Comparison of ENCODE assay signal across 8 mouse cellular contexts in the genomic region with DNA sequence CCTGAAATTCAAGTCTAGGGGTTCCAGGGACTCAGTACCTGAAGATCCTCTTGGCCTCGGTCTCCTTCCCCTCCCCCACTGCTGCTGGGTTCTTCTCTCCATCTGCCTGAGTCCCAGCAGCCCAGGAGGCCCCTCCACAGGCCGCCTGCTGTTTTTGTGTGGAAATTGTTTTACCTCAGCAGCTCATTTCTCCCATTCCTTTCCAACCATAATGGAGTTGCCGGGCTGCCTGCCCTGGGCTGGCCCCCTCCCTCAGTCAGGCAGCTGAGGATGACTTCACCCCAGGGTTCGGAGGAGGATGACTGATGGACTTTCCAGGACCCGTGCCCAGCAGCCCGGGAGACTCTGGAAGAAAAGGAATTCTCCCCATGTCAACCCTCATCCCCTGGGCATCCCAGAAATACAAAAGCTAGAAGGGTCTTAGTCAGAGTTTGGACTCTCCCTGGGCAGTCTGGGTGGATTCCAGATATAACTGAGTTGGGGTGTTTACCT. TPM values are rescaled to one million over a fixed set of nuclear protein-coding genes. Genes with fewer than 3 reads are reported as not detected.
DNase-seq lines count a peak whose midpoint lies in the region; ATAC-seq and TF ChIP-seq lines count a peak whose summit lies in the region.

No protein-coding gene starts in this region.

- peak; percentile 22; the same call in 1 of the 2 replicates for ATAC-seq in forebrain, embryonic 12.5 days (ENCODE audit: low FRiP score)
- peak; percentile 78 for ATAC-seq in hindbrain, postnatal 0 days

- no peak for TF ChIP-seq CTCF in lung, adult 2 months (IDR thresholded peaks at IDR 0.05; ENCODE audit: insufficient read depth, low read length)
- TF ChIP-seq CTCF in hindbrain, postnatal 0 days (IDR thresholded peaks at IDR 0.05; ENCODE audit: low read depth), result no peak

- H3K9me3 ChIP-seq in forebrain, embryonic 12.5 days, result no peaks in the 10 kb centered on the region
- H3K9me3 ChIP-seq in hindbrain, postnatal 0 days (ENCODE audit: low read length), result no peaks in the 10 kb centered on the region

- H3K4me3 ChIP-seq in lung, adult 2 months (replicated peaks; ENCODE audit: extremely low read depth, low read depth, low read length), result no peak overlapping the region
- H3K4me3 ChIP-seq in forebrain, embryonic 12.5 days (replicated peaks), result no peak overlapping the region
- no peak overlapping the region for H3K4me3 ChIP-seq in hindbrain, postnatal 0 days (ENCODE audit: low read length)
- H3K4me3 ChIP-seq in myocyte, result no peak overlapping the region

- WGBS in lung, adult 2 months, result 21% methylated on average over 6 of the region's 6 CpGs
- 9% methylated on average over 6 of the region's 6 CpGs for WGBS in forebrain, embryonic 12.5 days
- WGBS in hindbrain, postnatal 0 days, result 7% methylated on average over 6 of the region's 6 CpGs

- H3K9ac ChIP-seq in forebrain, embryonic 12.5 days, result 0 out of 2 replicates have a peak overlapping the region, but pooled peaks have one; percentile 2
- no peak overlapping the region for H3K9ac ChIP-seq in hindbrain, postnatal 0 days (replicated peaks; ENCODE audit: low read length)

- H3K36me3 ChIP-seq in forebrain, embryonic 12.5 days (replicated peaks), result peaks cover 40% of the 10 kb centered on the region
- H3K36me3 ChIP-seq in hindbrain, postnatal 0 days (ENCODE audit: insufficient read depth, low read length), result peaks cover 15% of the 10 kb centered on the region
- H3K36me3 ChIP-seq in myocyte (ENCODE audit: control insufficient read depth, insufficient read depth), result peaks cover 6% of the 10 kb centered on the region

- H3K4me2 ChIP-seq in forebrain, embryonic 12.5 days, result no peak overlapping the region; the same call in 1 of the 2 replicates
- H3K4me2 ChIP-seq in hindbrain, postnatal 0 days (ENCODE audit: low read depth, low read length), result peak overlapping the region; percentile 19; the same call in 1 of the 2 replicates
- H3K4me2 ChIP-seq in myocyte (ENCODE audit: low read depth), result peak overlapping the region; percentile 79

- DNase-seq in lung, postnatal 10 days, result peak; percentile 75
- no peak for DNase-seq in lung, adult 2 months
- DNase-seq in hindbrain, postnatal 0 days (ENCODE audit: low spot score), result peak; percentile 50
- no peak for DNase-seq in ovary, adult 18-20 months (ENCODE audit: low spot score)
- DNase-seq in layer of hippocampus, postnatal 25 days (ENCODE audit: extremely low spot score in 1 of 2, low spot score in 1 of 2), result no peak
- no peak for DNase-seq in urinary bladder, postnatal 10 days (ENCODE audit: low spot score)

- H3K27me3 ChIP-seq in forebrain, embryonic 12.5 days, result no peaks in the 10 kb centered on the region
- no peaks in the 10 kb centered on the region for H3K27me3 ChIP-seq in hindbrain, postnatal 0 days (ENCODE audit: insufficient read depth, low read length)
- no peaks in the 10 kb centered on the region for H3K27me3 ChIP-seq in myocyte (ENCODE audit: control insufficient read depth, insufficient read depth, insufficient read length)

- H3K79me2 ChIP-seq in myocyte (ENCODE audit: control insufficient read depth, insufficient read depth), result no peaks in the 10 kb centered on the region

- peak overlapping the region; percentile 74 for H3K27ac ChIP-seq in forebrain, embryonic 12.5 days
- peak overlapping the region; percentile 65 for H3K27ac ChIP-seq in hindbrain, postnatal 0 days

- no peak overlapping the region for H3ac ChIP-seq in myocyte (ENCODE audit: control insufficient read depth, insufficient read length)

- peaks cover 6% of the 10 kb centered on the region; the same call in 1 of the 2 replicates for H3K4me1 ChIP-seq in lung, adult 2 months (ENCODE audit: control insufficient read depth, insufficient read depth, low read length)
- peaks cover 30% of the 10 kb centered on the region for H3K4me1 ChIP-seq in forebrain, embryonic 12.5 days
- peaks cover 16% of the 10 kb centered on the region for H3K4me1 ChIP-seq in hindbrain, postnatal 0 days (ENCODE audit: insufficient read depth, low read length)

- no peak for TF ChIP-seq POLR2A in lung, adult 2 months (IDR thresholded peaks at IDR 0.05; ENCODE audit: borderline replicate concordance, extremely low read depth, low read depth, low read length)
- TF ChIP-seq POLR2A in myocyte (IDR thresholded peaks at IDR 0.05; ENCODE audit: insufficient read length, low read depth), result no peak

TF ChIP-seq in myocyte, 11 proteins besides CTCF, POLR2A, EP300 and RAD21:
- TF ChIP-seq CEBPB (IDR thresholded peaks at IDR 0.05; ENCODE audit: insufficient read depth, poor library complexity, severe bottlenecking) (no peak), USF1 (IDR thresholded peaks at IDR 0.05; ENCODE audit: low read depth) (no peak), MAX (IDR thresholded peaks at IDR 0.05; ENCODE audit: low read depth) (no peak), MYOG (IDR thresholded peaks at IDR 0.05; ENCODE audit: control insufficient read depth in 1 of 3, insufficient read depth in 1 of 3, insufficient read length in 2 of 3, low read depth in 2 of 3) (peak in 1 of 3 experiments; percentile 74), MYOD1 (IDR thresholded peaks at IDR 0.05; ENCODE audit: control insufficient read depth in 1 of 3, insufficient read length in 2 of 3, low read depth in 2 of 3) (peak in 2 of 3 experiments; percentile 31 to 79), TCF3 (IDR thresholded peaks at IDR 0.05; ENCODE audit: insufficient read length, low read depth) (peak; percentile 32)

RNA-seq across cellular contexts. Expression of gene Mrps23, which starts 23.7 kb away (rescaled TPM):
- 23.3 and 39.0 TPM in 2 replicates for polyA plus RNA-seq in lung, adult 2 months (2012; rRNA removed)
- polyA plus RNA-seq in forebrain, embryonic 12.5 days (2016; fragmentation: Nextera tagmentation; extraction: Ambion mirVana), result 62.0 and 67.5 TPM in 2 replicates
- total RNA-seq in hindbrain, postnatal 0 days (2014; rRNA removed), result 29.0 and 48.7 TPM in 2 replicates
- 66.4 and 67.1 TPM in 2 replicates for polyA plus RNA-seq in hindbrain, postnatal 0 days (2015; fragmentation: Nextera tagmentation; extraction: Ambion mirVana)
- 319 TPM for polyA plus RNA-seq in myocyte (2012; fragmentation: generic; extraction: Trizol)
- 10 to 100 TPM; 66.1 to 66.6 TPM for total RNA-seq in layer of hippocampus, postnatal 25 days (2021)

Comparison
In these comparisons a context has a peak if more than half of its experiments do, and no peak if none do; other contexts are left out.
1. DNase-seq: peak in lung, postnatal 10 days (single experiment) and hindbrain, postnatal 0 days (single experiment); none in lung, adult 2 months (single experiment), ovary, adult 18-20 months (single experiment), layer of hippocampus, postnatal 25 days (0 of 2) and urinary bladder, postnatal 10 days (single experiment).